Mouse (Mus musculus): Measurements from ENCODE around the gene Tmem256. TPM values are rescaled to one million over a fixed set of nuclear protein-coding genes. Genes with fewer than 3 reads are reported as not detected.

The Tmem256 gene
- 100 to 1,000 TPM; 186 to 199 TPM for total RNA-seq (2021)

DNA sequence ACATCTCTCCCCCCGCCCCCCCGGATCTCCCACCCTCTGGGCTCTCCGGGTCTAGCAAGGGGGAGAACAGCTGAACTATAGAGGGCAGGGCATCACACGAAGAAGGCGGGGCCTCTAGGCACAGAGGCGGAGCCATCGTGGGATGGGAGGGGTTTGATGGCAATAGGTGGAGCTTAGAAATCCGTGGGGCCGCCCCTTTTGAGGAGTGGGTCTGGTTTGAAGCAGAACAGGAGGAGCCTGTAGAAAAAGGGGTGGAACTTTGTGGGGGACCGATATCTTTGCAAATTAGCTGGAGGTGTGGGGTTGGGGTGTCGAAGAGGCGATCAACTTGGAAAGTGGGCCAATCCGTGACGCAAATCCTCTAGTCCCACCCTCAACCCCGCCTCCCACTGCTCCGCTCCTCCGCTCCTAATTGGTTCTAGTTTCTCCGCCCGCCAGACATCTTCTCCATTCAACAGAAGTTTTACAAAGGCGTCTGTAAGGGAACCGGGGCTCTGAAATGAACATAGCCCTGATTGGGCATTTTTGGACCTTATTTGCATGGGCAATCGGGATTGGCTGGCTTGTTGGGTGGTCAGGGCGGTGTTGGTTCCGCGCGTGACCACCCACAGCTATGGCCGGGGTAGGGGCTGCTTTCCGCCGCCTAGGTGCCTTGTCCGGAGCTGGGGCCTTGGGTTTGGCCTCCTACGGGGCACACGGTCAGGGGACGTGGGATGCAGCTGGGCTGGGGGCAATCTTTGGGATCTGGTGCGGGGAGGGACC, at the start of gene Tmem256:
Gene Tmem256, plus strand, starts transcription at position 563 of the 762 bp plus-strand sequence.
- intact Hi-C loops (cut with DNase I): loop anchor here (2.0 kb wide), 1 partner anchor 39 kb away; no protein-coding TSS in a partner anchor
- peak; percentile 95 for DNase-seq (ENCODE audit: low spot score)

DNA sequence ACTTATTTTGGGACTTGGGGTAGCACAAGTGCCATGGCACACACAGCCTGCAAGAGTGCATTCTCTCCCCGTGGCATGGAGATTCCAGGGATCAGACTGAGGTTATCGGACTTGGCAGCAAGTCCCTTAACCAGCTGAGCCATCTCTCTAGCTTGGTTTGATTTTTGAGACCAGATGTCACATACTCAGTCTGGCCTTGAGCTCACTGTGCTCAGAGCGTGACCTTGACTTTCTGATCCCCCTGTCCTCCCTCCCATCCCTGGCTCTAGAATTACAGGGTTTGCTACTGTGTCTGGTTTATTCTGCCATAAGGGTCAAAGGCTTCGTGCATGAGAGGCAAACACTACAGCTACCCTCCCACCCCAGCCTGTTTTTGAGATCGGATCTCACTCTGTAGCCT, 48.9 kb upstream of the Tmem256 start:
- DNase-seq (ENCODE audit: low spot score): no peak

GRCm38 (mm10) chr11:69791420-69791819, 46.9 kb upstream of the Tmem256 start:
- DNase-seq (ENCODE audit: low spot score): no peak
- intact Hi-C loops (cut with DNase I): no loop called here

More for the DNA sequence above, 48.9 kb upstream of the Tmem256 start:
- intact Hi-C loops (cut with DNase I): no loop called here

DNA sequence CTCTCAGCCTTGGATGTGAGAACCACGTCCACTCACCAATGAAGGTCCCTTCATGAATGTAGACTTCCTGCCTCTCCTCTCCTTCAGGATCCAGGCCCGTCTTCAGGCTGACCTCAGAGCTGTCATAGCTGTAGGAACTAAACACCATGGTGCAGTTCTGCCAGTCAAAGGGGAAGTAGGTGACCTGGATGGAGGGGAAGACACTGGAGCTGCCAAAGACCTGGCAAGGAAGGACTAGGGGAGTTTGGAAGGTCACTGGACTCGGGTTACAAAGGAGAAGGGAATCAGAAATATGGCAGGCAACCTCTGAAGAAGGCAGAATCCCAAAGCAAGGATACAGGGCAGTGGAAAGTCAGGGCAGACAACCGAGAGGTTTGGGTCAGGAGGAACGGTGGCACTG, 44.9 kb upstream of the Tmem256 start:
- no peak for DNase-seq (ENCODE audit: low spot score)
- intact Hi-C loops (cut with DNase I): no loop called here

DNA sequence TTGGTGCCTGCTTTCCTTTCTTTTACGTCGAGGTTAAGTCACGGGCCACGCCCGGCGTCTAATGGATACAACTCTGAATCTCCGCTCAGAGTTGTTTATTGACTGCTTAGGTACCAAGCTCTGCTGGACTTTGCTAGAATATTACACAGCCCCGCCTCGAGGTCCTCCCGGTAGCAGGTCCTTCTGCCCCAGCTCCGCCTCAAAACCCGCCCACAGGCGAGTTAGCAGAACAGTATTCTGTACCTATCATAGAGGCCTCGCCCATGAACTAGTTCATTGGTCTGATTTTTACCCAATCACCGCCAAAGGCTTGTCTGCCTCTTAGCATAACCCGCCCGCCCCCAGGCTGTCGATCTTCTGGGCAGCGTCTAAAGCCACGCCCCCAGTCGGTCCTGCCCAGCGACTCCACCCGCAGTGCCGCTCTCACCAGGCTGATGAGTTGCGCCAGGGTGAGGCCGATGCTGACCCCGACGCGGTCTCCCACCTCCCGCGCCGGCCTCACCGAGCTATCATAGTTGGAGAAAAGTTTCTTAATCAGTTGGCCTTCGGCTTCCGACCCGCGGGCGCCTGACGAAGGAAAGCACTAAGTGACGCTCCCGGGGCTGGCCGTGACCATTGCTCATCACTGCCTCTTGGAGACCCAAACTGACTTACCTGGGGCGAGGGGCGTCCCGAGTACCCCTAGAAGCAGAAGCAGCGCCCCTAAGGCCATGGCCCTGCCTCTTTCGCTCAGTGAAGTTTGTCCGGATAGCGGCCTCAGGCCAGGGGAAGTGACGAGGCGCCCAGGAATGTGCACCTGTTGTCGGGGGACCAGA, 42.9 kb upstream of the Tmem256 start, which contains the start of gene Chrnb1:
Gene Chrnb1, minus strand, starts transcription at position 776 of the 815 bp plus-strand sequence.
- intact Hi-C loops (cut with DNase I): loop anchor here (5.0 kb wide), 1 partner anchor 98 kb away; the partner anchor contains the start of genes Tnfsf12 and Tnfsfm13
- peak; percentile 94 for DNase-seq (ENCODE audit: low spot score)

DNA sequence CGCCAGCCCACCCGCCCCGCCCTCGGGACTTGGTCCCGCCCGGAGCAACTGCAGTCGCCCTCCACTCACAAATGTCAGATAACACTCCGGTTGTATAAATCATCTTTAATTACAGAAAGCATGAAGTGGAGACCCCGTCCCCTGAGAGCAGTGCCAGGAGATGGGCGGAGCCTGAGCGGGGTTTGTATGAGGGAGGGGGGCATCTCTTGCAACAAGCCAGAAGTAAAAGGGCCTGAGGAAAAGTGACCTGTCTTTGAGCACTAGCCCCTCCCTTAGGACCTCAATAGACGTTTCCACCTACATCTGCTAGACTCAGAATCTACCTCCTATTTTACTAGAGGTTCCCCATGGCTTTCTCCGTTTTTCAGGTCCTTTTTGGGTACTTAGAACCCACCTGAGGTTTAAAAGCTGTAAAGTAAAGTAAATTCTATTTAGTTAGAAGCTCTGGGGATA, 42.3 kb upstream of the Tmem256 start:
- intact Hi-C loops (cut with DNase I): loop anchor here (5.0 kb wide), 1 partner anchor 99 kb away; the partner anchor contains the start of genes Tnfsf12 and Tnfsfm13
- DNase-seq (ENCODE audit: low spot score): no peak

- no peak for DNase-seq (ENCODE audit: low spot score)
- intact Hi-C loops (cut with DNase I): loop anchor here (2.0 to 5.0 kb wide), 2 partner anchors 39 to 101 kb away; partner anchors contain the start of genes Nlgn2, Tnfsf12 and Tnfsfm13
Observed at GRCm38 (mm10) chr11:69797924-69798323, 40.4 kb upstream of the Tmem256 start.

DNA sequence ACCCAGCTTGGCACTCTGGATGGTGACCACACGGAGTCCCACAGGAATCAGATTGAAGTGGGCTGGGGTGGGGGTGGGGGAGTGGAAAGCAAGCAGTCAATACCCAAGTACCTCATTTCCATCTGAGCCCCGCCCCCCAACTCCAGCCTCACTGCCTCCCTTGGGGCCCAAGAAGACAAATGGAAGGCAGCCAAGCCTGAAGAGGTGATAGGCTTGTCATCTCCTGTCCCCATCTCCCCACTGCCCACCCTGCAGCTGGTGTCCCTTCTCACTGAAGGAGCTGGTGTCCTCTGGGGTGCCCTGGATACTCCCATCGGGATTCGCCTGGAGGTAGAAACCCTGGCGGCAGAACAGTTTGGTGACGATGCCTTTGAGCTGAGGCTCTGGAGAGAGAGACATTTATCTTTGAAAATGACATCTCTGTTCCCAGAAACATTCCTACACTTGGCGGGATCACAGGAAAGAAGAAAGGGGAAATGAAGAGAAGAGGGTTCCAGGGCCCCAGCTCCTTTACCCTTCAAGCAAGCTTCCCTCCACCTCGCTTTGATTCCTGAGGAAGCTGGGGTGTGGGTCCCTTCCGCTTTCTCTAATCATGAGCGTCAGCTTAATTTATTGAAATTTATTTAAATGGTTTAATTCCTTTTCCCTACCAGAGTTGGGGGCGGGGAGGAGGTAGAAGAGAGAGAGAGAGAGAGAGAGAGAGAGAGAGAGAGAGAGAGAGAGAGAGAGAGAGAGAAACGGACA, 38.7 kb upstream of the Tmem256 start:
- intact Hi-C loops (cut with DNase I): loop anchor here (2.0 to 5.0 kb wide), 2 partner anchors 37 to 102 kb away; partner anchors contain the start of genes Nlgn2, Tnfsf12 and Tnfsfm13

GRCm38 (mm10) chr11:69800138-69800391, 38.2 kb upstream of the Tmem256 start:
- intact Hi-C loops (cut with DNase I): no loop called here
- no peak for DNase-seq (ENCODE audit: low spot score)

More for the DNA sequence above, 38.7 kb upstream of the Tmem256 start:
- DNase-seq (ENCODE audit: low spot score): no peak

- intact Hi-C loops (cut with DNase I): no loop called here
- DNase-seq (ENCODE audit: low spot score): no peak
Observed at GRCm38 (mm10) chr11:69800392-69801197, 37.7 kb upstream of the Tmem256 start.

- intact Hi-C loops (cut with DNase I): no loop called here
- DNase-seq (ENCODE audit: low spot score): no peak
Observed at GRCm38 (mm10) chr11:69801379-69801977, 36.8 kb upstream of the Tmem256 start, which contains the start of gene Fgf11. TSS of gene Fgf11 (minus strand) at chr11:69801857.

DNA sequence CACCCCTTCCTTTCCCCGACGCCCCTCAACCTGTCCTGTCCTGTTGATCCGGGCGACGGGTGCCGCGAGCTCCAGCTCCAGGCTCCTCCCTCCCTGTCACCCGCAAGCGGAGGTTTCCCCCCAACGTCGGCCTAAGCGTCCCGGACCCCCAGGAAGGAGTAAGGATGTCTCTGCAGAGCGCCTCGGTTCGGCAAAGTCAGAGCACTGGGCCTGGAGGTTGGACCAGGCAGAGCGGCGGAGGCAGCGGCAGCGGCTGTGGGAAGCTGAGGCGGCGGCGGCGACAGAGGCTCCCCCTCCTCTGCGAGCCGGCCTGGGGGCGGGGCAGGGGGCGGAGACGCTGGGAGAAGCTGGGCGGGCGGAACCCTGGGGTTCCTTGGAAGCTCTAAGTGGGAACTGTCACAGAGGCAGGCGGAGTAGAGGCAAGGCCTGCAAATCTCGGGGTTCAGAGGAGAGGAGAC, 35.6 kb upstream of the Tmem256 start:
- intact Hi-C loops (cut with DNase I): loop anchor here (2.0 kb wide), 2 partner anchors 36 to 74 kb away; no protein-coding TSS in a partner anchor

GRCm38 (mm10) chr11:69803328-69803727, 35.0 kb upstream of the Tmem256 start:
- intact Hi-C loops (cut with DNase I): loop anchor here (2.0 kb wide), 2 partner anchors 37 to 73 kb away; no protein-coding TSS in a partner anchor

More for the DNA sequence above, 35.6 kb upstream of the Tmem256 start:
- DNase-seq (ENCODE audit: low spot score): peak; percentile 85

GRCm38 (mm10) chr11:69803786-69804651, 34.3 kb upstream of the Tmem256 start:
- peak; percentile 68 for DNase-seq (ENCODE audit: low spot score)
- intact Hi-C loops (cut with DNase I): loop anchor here (2.0 kb wide), 2 partner anchors 37 to 73 kb away; no protein-coding TSS in a partner anchor

More at GRCm38 (mm10) chr11:69803328-69803727, 35.0 kb upstream of the Tmem256 start:
- no peak for DNase-seq (ENCODE audit: low spot score)

DNA sequence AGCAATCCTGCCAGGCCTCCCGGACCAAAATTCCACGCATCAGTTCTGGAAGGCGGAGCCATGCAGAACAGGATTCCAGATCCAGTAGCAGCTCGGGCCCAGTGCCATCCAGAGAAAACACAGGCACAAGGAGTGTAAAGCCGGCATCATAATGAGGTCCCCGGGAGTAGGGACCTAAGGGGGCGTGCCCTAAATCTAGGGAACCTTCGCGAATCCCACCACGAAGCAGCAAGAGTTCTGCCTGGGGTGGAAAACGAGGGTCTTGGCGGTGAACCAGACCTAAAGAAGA, 33.7 kb upstream of the Tmem256 start:
- intact Hi-C loops (cut with DNase I): no loop called here
- DNase-seq (ENCODE audit: low spot score): peak; percentile 38

DNA sequence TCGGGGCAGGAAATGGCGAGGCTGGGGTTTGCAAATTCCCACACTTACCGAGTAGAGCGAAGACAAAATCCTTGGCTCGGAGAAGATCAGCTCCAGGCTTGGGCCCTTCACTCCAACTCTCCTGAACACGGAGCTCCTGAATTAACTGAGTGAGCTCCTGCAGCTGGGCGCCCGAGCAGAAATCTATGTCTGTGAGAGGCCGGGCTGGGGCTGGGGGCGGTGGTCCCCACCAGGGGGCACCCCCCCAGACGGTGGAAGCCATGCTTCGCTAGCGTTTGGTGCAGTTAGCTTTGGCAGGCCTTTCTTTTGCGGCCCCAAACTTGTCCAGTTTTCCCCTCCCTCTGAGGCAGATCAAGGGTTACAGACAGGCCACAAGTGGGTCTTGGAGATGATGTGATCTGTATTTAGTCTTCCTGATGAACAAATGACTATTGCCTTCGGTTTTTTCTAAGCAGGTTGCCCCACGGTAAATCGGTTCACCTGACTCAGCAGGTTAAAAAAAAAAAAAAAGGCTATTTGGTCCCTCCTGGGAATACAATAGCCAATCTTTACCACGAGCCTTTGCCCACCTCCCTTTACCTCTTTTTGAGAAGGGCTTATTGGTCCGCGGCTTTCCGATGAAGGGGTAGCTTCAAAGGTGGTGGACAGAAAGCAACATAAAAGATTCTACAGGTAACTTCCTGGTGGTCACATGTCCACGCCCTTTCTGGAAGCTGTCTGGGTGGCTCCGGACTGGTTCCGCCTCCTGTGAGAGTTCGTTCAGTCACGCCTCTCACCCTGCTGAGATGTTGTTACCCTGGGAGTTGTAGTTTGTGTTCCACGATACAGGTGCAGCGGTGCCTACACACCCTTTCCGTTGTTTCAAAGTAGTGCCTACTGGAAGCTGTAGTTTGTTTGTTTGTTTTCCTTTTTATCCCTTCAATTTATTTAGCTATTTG, 33.1 kb upstream of the Tmem256 start, which contains the start of gene Tmem102:
Gene Tmem102, minus strand, starts transcription at position 653 of the 938 bp plus-strand sequence.
- no peak for DNase-seq (ENCODE audit: low spot score)

More for the DNA sequence above, 33.1 kb upstream of the Tmem256 start, which contains the start of gene Tmem102:
- intact Hi-C loops (cut with DNase I): no loop called here
